Comparison of ENCODE assay signal across 8 mouse cellular contexts in the genomic region with DNA sequence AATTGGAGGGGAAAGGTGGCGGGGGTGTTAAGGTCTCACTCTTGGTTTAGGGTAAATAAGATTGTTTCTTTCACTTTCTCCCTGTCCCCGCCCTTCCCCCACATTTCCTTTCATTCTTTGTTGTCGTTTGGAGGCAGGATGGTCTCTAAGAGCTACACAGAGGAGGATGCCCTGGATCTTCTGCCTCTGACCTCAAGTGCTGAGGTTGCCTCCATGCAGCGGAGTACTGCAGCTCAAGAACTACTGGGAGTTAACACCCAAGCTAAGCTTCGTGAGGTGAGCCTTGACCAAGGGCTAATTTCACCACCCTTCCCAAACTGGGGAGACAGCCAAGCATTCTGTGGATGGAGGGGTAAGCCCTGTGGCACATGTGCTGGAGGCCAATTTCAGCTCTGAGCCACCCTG. TPM values are rescaled to one million over a fixed set of nuclear protein-coding genes. Genes with fewer than 3 reads are reported as not detected.
DNase-seq lines count a peak whose midpoint lies in the region; ATAC-seq and TF ChIP-seq lines count a peak whose summit lies in the region.

No protein-coding gene starts in this region.

- intact Hi-C loops in gastrocnemius, adult 2 months (cut with DNase I): no loop called here
- intact Hi-C loops in gastrocnemius, postnatal 14 days (cut with DNase I; ENCODE audit: low total_unique reads): no loop called here

- ATAC-seq in lung, embryonic 15.5 days (ENCODE audit: borderline replicate concordance, extremely low read depth, low FRiP score, low TSS enrichment): no peak

- H3K4me2 ChIP-seq in lung, embryonic 15.5 days: 0 out of 2 replicates have a peak overlapping the region, but pooled peaks have one; percentile 4

- WGBS in lung, embryonic 15.5 days: 51% methylated on average over 5 of the region's 5 CpGs
- 59% methylated on average over 5 of the region's 5 CpGs for WGBS in midbrain, embryonic 10.5 days

- H3K27me3 ChIP-seq in lung, embryonic 15.5 days: no peaks in the 10 kb centered on the region
- no peaks in the 10 kb centered on the region; the same call in 1 of the 2 replicates for H3K27me3 ChIP-seq in midbrain, embryonic 10.5 days (ENCODE audit: low read depth, poor library complexity, severe bottlenecking)

- no peak overlapping the region for H3K9ac ChIP-seq in lung, embryonic 15.5 days

- TF ChIP-seq CTCF in gastrocnemius, adult 2 months (IDR thresholded peaks at IDR 0.05): no peak

- H3K27ac ChIP-seq in gastrocnemius, adult 2 months: peak overlapping the region; percentile 81
- H3K27ac ChIP-seq in brown adipose tissue, adult 24 weeks (replicated peaks; ENCODE audit: low read depth, low read length): peak overlapping the region; percentile 41
- peak overlapping the region; percentile 83 for H3K27ac ChIP-seq in lung, embryonic 15.5 days
- H3K27ac ChIP-seq in midbrain, embryonic 10.5 days (replicated peaks): no peak overlapping the region; the same call in 1 of the 2 replicates

- no peaks in the 10 kb centered on the region for H3K9me3 ChIP-seq in lung, embryonic 15.5 days
- no peaks in the 10 kb centered on the region for H3K9me3 ChIP-seq in midbrain, embryonic 10.5 days (replicated peaks)

- no peak for DNase-seq in gastrocnemius, adult 2 months
- DNase-seq in gastrocnemius, postnatal 4 days (ENCODE audit: low spot score in 2 of 2): no peak
- peak; percentile 74 for DNase-seq in 3T3-L1 (ENCODE audit: low read depth, low spot score)
- no peak for DNase-seq in gastrocnemius, postnatal 14 days
- no peak for DNase-seq in testis, postnatal 14 days (ENCODE audit: low spot score)
- DNase-seq in midbrain, embryonic 10.5 days (ENCODE audit: low spot score): no peak

- H3K4me3 ChIP-seq in gastrocnemius, adult 2 months: peak overlapping the region; percentile 7; the same call in 1 of the 2 replicates
- H3K4me3 ChIP-seq in brown adipose tissue, adult 24 weeks (ENCODE audit: insufficient read depth, low read depth, low read length): no peak overlapping the region
- no peak overlapping the region for H3K4me3 ChIP-seq in lung, embryonic 15.5 days
- no peak overlapping the region for H3K4me3 ChIP-seq in midbrain, embryonic 10.5 days

- H3K4me1 ChIP-seq in brown adipose tissue, adult 24 weeks (ENCODE audit: control insufficient read depth, insufficient read depth, insufficient read length, low read length): peaks cover 24% of the 10 kb centered on the region
- H3K4me1 ChIP-seq in lung, embryonic 15.5 days: peaks cover 53% of the 10 kb centered on the region
- peaks cover 34% of the 10 kb centered on the region for H3K4me1 ChIP-seq in midbrain, embryonic 10.5 days

- no peaks in the 10 kb centered on the region for H3K36me3 ChIP-seq in lung, embryonic 15.5 days
- no peaks in the 10 kb centered on the region for H3K36me3 ChIP-seq in midbrain, embryonic 10.5 days

RNA-seq across cellular contexts. Expression of a gene that starts 12.2 kb away (rescaled TPM):
- 10 to 100 TPM; 19.1 to 30.7 TPM for total RNA-seq in gastrocnemius, adult 2 months (2021)
- total RNA-seq in gastrocnemius, postnatal 4 days (2021): 100 to 1,000 TPM in 1 of 2 experiments, 10 to 100 TPM in 1; 99.0 to 103 TPM
- polyA plus RNA-seq in brown adipose tissue, adult 24 weeks (2012; ENCODE audit: insufficient read depth, insufficient read length, missing spikeins): 13.5 and 22.6 TPM in 2 replicates
- 226 and 250 TPM in 2 replicates for polyA plus RNA-seq in lung, embryonic 15.5 days (2015; fragmentation: Nextera tagmentation; extraction: Ambion mirVana)
- total RNA-seq in gastrocnemius, postnatal 14 days (2021): 10 to 100 TPM; 47.6 to 76.0 TPM
- 32.9 and 36.3 TPM in 2 replicates for polyA plus RNA-seq in midbrain, embryonic 10.5 days (2016; fragmentation: Nextera tagmentation; extraction: Ambion mirVana)
